Mouse (Mus musculus): ENCODE data around the gene Fezf2.

DNA sequence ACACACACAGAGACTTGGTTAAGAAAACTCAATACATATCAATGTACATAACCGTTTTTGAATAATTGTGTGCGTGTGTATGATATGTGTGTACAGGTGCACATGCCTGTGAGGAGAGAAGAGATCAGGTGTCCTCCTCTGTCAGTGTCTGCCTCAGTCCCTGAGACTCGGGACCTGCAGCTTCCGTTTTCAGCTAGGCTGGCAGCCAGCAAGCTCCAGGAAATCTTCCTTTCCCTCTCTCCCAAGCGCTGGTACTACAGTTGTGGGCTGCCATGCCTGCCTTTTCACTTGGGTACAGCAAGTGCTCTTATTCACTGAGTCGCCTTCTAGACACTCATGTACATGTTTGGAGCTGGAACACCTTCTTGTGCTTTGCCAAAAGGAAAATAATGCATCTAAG is 39.2 kb upstream of the Fezf2 start:
- no peak for TF ChIP-seq POLR2A (IDR thresholded peaks at IDR 0.05; ENCODE audit: borderline replicate concordance, low read depth, low read length)
- TF ChIP-seq CTCF (IDR thresholded peaks at IDR 0.05; ENCODE audit: low read depth, low read length) = no peak
